Mouse (Mus musculus) testis, adult 10 weeks (tissue): Measurements from ENCODE around the gene Gjc1. TPM values are rescaled to one million over a fixed set of nuclear protein-coding genes. Genes with fewer than 3 reads are reported as not detected.

Source experiments
- polyA plus RNA-seq: library from polyadenylated mRNA; stranded (reverse); fragments of 350-450 nt; fragmentation: Illumina TruSeq; extraction: RNeasy Lipid Tissue Mini Kit (QIAGEN cat#74804); gene quantifications from one replicate; pipeline ENCODE4 v1.2.3, GENCODE M21; 2014; ENCODE audit warnings: low read depth, low replicate concordance

Gene Gjc1
- 16.6 TPM for polyA plus RNA-seq

GRCm38 (mm10) chr11:102819021-102819782 lies at the start of gene Gjc1:
Gene Gjc1, minus strand, starts transcription at chr11:102819700.

GRCm38 (mm10) chr11:102835549-102835948 lies 16.0 kb upstream of the Gjc1 start, which contains the start of gene Higd1b:
Gene Higd1b, plus strand, starts transcription at chr11:102835849.

GRCm38 (mm10) chr11:102761309-102762210 lies 57.9 kb downstream of the Gjc1 start, which contains the start of gene Adam11:
Gene Adam11, plus strand, starts transcription at chr11:102761439.

Other genes with a start within 250 kb of the Gjc1 start
- 0.49 TPM for gene Gm11627, start 240.2 kb downstream of the Gjc1 start, polyA plus RNA-seq
- gene Fzd2, start 215.3 kb downstream of the Gjc1 start, polyA plus RNA-seq = 0.32 TPM
- 295 TPM for gene Meioc, start 156.0 kb downstream of the Gjc1 start, polyA plus RNA-seq
- 15.3 TPM for gene Ccdc43, start 121.9 kb downstream of the Gjc1 start, polyA plus RNA-seq
- 0.38 TPM for gene Adam11, start 58.3 kb downstream of the Gjc1 start, polyA plus RNA-seq
- gene Higd1b, start 16.1 kb upstream of the Gjc1 start, polyA plus RNA-seq = not detected
- 53.4 TPM for gene Eftud2, start 61.3 kb upstream of the Gjc1 start, polyA plus RNA-seq
- gene Ccdc103, start 61.5 kb upstream of the Gjc1 start, polyA plus RNA-seq = 12.5 TPM
- gene Fam187a, start 65.5 kb upstream of the Gjc1 start, polyA plus RNA-seq = 0.31 TPM
- gene Gfap, start 81.2 kb upstream of the Gjc1 start, polyA plus RNA-seq = 0.07 TPM
- gene Kif18b, start 105.4 kb upstream of the Gjc1 start, polyA plus RNA-seq = 4.1 TPM
- not detected for gene C1ql1, start 127.0 kb upstream of the Gjc1 start, polyA plus RNA-seq
- 16.8 TPM for gene Nmt1, start 208.5 kb upstream of the Gjc1 start, polyA plus RNA-seq
- 5.0 TPM for gene Dcakd, start 208.6 kb upstream of the Gjc1 start, polyA plus RNA-seq